Mouse (Mus musculus) heart, embryonic 16.5 days (tissue): Measurements from ENCODE around the gene Bpifa3. TPM values are rescaled to one million over a fixed set of nuclear protein-coding genes. Genes with fewer than 3 reads are reported as not detected.
"Not testable (repeated sequence)": the region's sequence is repeated elsewhere in the genome, so short reads cannot be mapped to it uniquely, and the experiment has no call there.

Source experiments
- ATAC-seq: fragments of 200-750 bp; cut with Nextera tagmentation; replicated peaks from 2 replicates; pipeline ENCODE4 v1.8.0; 2017; ENCODE audit warnings: moderate number of reproducible peaks; ENCODE audit not compliant: insufficient read depth, low FRiP score; ENCODE audit errors: extremely low read depth
- H3K27ac ChIP-seq: fragments of 300-500 bp; sonication (generic); 2 replicates; pipeline ENCODE4 v1.5.1; 2014; ENCODE audit warnings: mild to moderate bottlenecking, low read length, control low read depth, moderate library complexity
- H3K27me3 ChIP-seq: fragments of 300-500 bp; sonication (generic); 2 replicates; pipeline ENCODE4 v1.6.1; 2014; ENCODE audit warnings: low read length, mixed read lengths; ENCODE audit not compliant: control insufficient read depth, insufficient read depth
- H3K36me3 ChIP-seq: fragments of 300-500 bp; sonication (generic); 2 replicates; pipeline ENCODE4 v1.6.1; 2014; ENCODE audit not compliant: control insufficient read depth, insufficient read depth
- H3K4me1 ChIP-seq: fragments of 300-500 bp; sonication (generic); 2 replicates; pipeline ENCODE4 v1.6.1; 2014; ENCODE audit warnings: low read length, mixed read lengths; ENCODE audit not compliant: control insufficient read depth, insufficient read depth
- H3K4me2 ChIP-seq: fragments of 300-500 bp; sonication (generic); 2 replicates; pipeline ENCODE4 v1.6.1; 2014; ENCODE audit warnings: low read depth, mild to moderate bottlenecking, control low read depth, low read length
- H3K4me3 ChIP-seq: fragments of 300-500 bp; sonication (generic); 2 replicates; pipeline ENCODE4 v1.5.1; 2014; ENCODE audit warnings: mild to moderate bottlenecking, control low read depth, low read length
- H3K9ac ChIP-seq: fragments of 300-500 bp; sonication (generic); 2 replicates; pipeline ENCODE4 v1.6.1; 2014; ENCODE audit warnings: low read length, control low read depth
- H3K9me3 ChIP-seq: fragments of 300-500 bp; sonication (generic); replicated peaks from 2 replicates; pipeline ENCODE4 v1.6.1; 2016; ENCODE audit warnings: low read length; ENCODE audit not compliant: control insufficient read depth
- WGBS: fragments of 180-500 bp; shearing (Covaris S2); extraction: QIAGEN DNeasy Blood & Tissue Kit; methylation state at CpG from one replicate; pipeline ENCODE4 v1.1.7; 2014; 5-methylcytosine and 5-hydroxymethylcytosine counted together
- polyA plus RNA-seq: library from polyadenylated mRNA; unstranded; fragments of >200 nt; fragmentation: Nextera tagmentation; extraction: Ambion mirVana; gene quantifications from 2 replicates; pipeline ENCODE4 v1.2.1, GENCODE M21; 2015

Bpifa3 gene
- polyA plus RNA-seq, 1 experiment from 2014 or later = not detected

- no peak for ATAC-seq
- Histone ChIP-seq H3K9ac (no peak overlapping the region), H3K4me1 (no peaks in the 10 kb centered on the region), H3K4me2 (no peak overlapping the region), H3K36me3 (no peaks in the 10 kb centered on the region), H3K27me3 (peaks cover 2% of the 10 kb centered on the region; the same call in 1 of the 2 replicates), H3K4me3 (no peak overlapping the region), H3K27ac (no peak overlapping the region), H3K9me3 (no peaks in the 10 kb centered on the region)
- 63% methylated on average over 3 of the region's 3 CpGs for WGBS
Measured at GRCm38 (mm10) chr2:154169172-154169571, 39.0 kb downstream of the Bpifa3 start.

GRCm38 (mm10) chr2:154171621-154172020, 41.5 kb downstream of the Bpifa3 start:
- Histone ChIP-seq H3K4me1 (no peaks in the 10 kb centered on the region), H3K36me3 (no peaks in the 10 kb centered on the region), H3K4me2 (no peak overlapping the region), H3K27me3 (peaks cover 2% of the 10 kb centered on the region; the same call in 1 of the 2 replicates), H3K9ac (no peak overlapping the region), H3K9me3 (no peaks in the 10 kb centered on the region), H3K4me3 (no peak overlapping the region), H3K27ac (no peak overlapping the region)
- no peak for ATAC-seq
- WGBS = 68% methylated on average over 6 of the region's 6 CpGs

GRCm38 (mm10) chr2:154173313-154173712, 43.2 kb downstream of the Bpifa3 start:
- no peak overlapping the region for H3K27ac ChIP-seq
- H3K36me3 ChIP-seq = no peaks in the 10 kb centered on the region
- H3K4me3 ChIP-seq = no peak overlapping the region
- no peaks in the 10 kb centered on the region for H3K9me3 ChIP-seq
- WGBS = 32% methylated on average over 1 of the region's 1 CpGs
- no peak overlapping the region for H3K4me2 ChIP-seq
- ATAC-seq = no peak
- H3K9ac ChIP-seq = no peak overlapping the region
- H3K27me3 ChIP-seq = peaks cover 2% of the 10 kb centered on the region; the same call in 1 of the 2 replicates
- H3K4me1 ChIP-seq = no peaks in the 10 kb centered on the region

- not testable (repeated sequence) for H3K9me3 ChIP-seq, H3K27me3 ChIP-seq, H3K27ac ChIP-seq, H3K36me3 ChIP-seq, H3K4me1 ChIP-seq, ATAC-seq, H3K4me3 ChIP-seq, H3K4me2 ChIP-seq, H3K9ac ChIP-seq
- WGBS = 78% methylated on average over 7 of the region's 7 CpGs
Measured at GRCm38 (mm10) chr2:154181900-154182299, 51.8 kb downstream of the Bpifa3 start.

- not testable (repeated sequence) for H3K4me1 ChIP-seq, H3K4me2 ChIP-seq, H3K9me3 ChIP-seq, H3K27me3 ChIP-seq, H3K27ac ChIP-seq, H3K4me3 ChIP-seq, H3K9ac ChIP-seq, ATAC-seq, H3K36me3 ChIP-seq
- WGBS = 75% methylated on average over 4 of the region's 4 CpGs
Measured at GRCm38 (mm10) chr2:154183061-154183460, 52.9 kb downstream of the Bpifa3 start.

GRCm38 (mm10) chr2:154185319-154185718, 55.2 kb downstream of the Bpifa3 start:
- no peaks in the 10 kb centered on the region for H3K27me3 ChIP-seq
- no peaks in the 10 kb centered on the region for H3K36me3 ChIP-seq
- H3K9ac ChIP-seq = no peak overlapping the region
- H3K27ac ChIP-seq = peak overlapping the region; percentile 27; the same call in 1 of the 2 replicates
- WGBS = 69% methylated on average over 6 of the region's 6 CpGs
- H3K4me1 ChIP-seq = no peaks in the 10 kb centered on the region
- no peak overlapping the region for H3K4me3 ChIP-seq
- no peak overlapping the region for H3K4me2 ChIP-seq
- no peak for ATAC-seq
- H3K9me3 ChIP-seq = no peaks in the 10 kb centered on the region

- Histone ChIP-seq H3K4me1 (no peaks in the 10 kb centered on the region), H3K4me3 (no peak overlapping the region), H3K36me3 (no peaks in the 10 kb centered on the region), H3K27me3 (no peaks in the 10 kb centered on the region), H3K9ac (no peak overlapping the region), H3K27ac (0 out of 2 replicates have a peak overlapping the region, but pooled peaks have one; percentile 5), H3K9me3 (no peaks in the 10 kb centered on the region), H3K4me2 (no peak overlapping the region)
- ATAC-seq = no peak; the same call in 1 of the 2 replicates
- whole genome bisulfite sequencing = 73% methylated on average over 3 of the region's 3 CpGs
Measured at GRCm38 (mm10) chr2:154185748-154186147, 55.6 kb downstream of the Bpifa3 start.

GRCm38 (mm10) chr2:154187468-154187867, 57.3 kb downstream of the Bpifa3 start:
- H3K27me3 ChIP-seq = no peaks in the 10 kb centered on the region

More at GRCm38 (mm10) chr2:154187468-154187867, 57.3 kb downstream of the Bpifa3 start:
- Histone ChIP-seq H3K4me2 (no peak overlapping the region), H3K9me3 (no peaks in the 10 kb centered on the region), H3K4me1 (peaks cover 8% of the 10 kb centered on the region), H3K9ac (no peak overlapping the region), H3K27ac (no peak overlapping the region), H3K4me3 (no peak overlapping the region), H3K36me3 (no peaks in the 10 kb centered on the region)
- WGBS = 37% methylated on average over 5 of the region's 5 CpGs
- no peak for ATAC-seq
